Mouse (Mus musculus) midbrain, postnatal 0 days (tissue): ENCODE measurements at regions not wholly inside any gene's neighbourhood (a gene's known extent, or its start where the extent isn't known, plus 50 kb on each side); places are given as distances from the start of the nearest gene placed in this dataset.

Experiments
- ATAC-seq: fragments of 200-750 bp; cut with Nextera tagmentation; 2 replicates; pipeline ENCODE4 v1.8.0; 2017; ENCODE audit warnings: moderate number of reproducible peaks, mild to moderate bottlenecking, moderate TSS enrichment, moderate library complexity; ENCODE audit not compliant: low FRiP score
- DNase-seq: peaks from one replicate; pipeline ENCODE4 v3.0.0-alpha.2; 2015; ENCODE audit warnings: low spot score
- H3K27ac ChIP-seq: fragments of 300-500 bp; sonication (generic); 2 replicates; pipeline ENCODE4 v1.5.1; 2014; ENCODE audit warnings: low read depth, mild to moderate bottlenecking, low read length, mixed read lengths
- H3K27me3 ChIP-seq: fragments of 300-500 bp; sonication (generic); 2 replicates; pipeline ENCODE4 v1.6.1; 2014; ENCODE audit warnings: low read length, control low read depth, mixed read lengths; ENCODE audit not compliant: insufficient read depth
- H3K36me3 ChIP-seq: fragments of 300-500 bp; sonication (generic); 2 replicates; pipeline ENCODE4 v1.6.1; 2014; ENCODE audit warnings: low read length, control low read depth, mixed read lengths; ENCODE audit not compliant: insufficient read depth
- H3K4me1 ChIP-seq: fragments of 300-500 bp; sonication (generic); 2 replicates; pipeline ENCODE4 v1.6.1; 2014; ENCODE audit warnings: mild to moderate bottlenecking, control low read depth, antibody characterized with exemption, low read length, mixed read lengths; ENCODE audit not compliant: insufficient read depth
- H3K4me2 ChIP-seq: fragments of 300-500 bp; sonication (generic); 2 replicates; pipeline ENCODE4 v1.6.1; 2014; ENCODE audit warnings: low read depth, mild to moderate bottlenecking, low read length, mixed read lengths; ENCODE audit not compliant: poor library complexity, severe bottlenecking
- H3K4me3 ChIP-seq: fragments of 300-500 bp; sonication (generic); 2 replicates; pipeline ENCODE4 v1.5.1; 2014; ENCODE audit warnings: low read depth, mild to moderate bottlenecking, low read length, moderate library complexity
- H3K9ac ChIP-seq: fragments of 300-500 bp; sonication (generic); replicated peaks from 2 replicates; pipeline ENCODE4 v1.6.1; 2014; ENCODE audit warnings: mild to moderate bottlenecking, low read length, moderate library complexity, mixed read lengths; ENCODE audit not compliant: poor library complexity, severe bottlenecking
- H3K9me3 ChIP-seq: fragments of 300-500 bp; sonication (generic); 2 replicates; pipeline ENCODE4 v1.6.1; 2016; ENCODE audit warnings: low read length, control low read depth
- CTCF ChIP-seq: IDR thresholded peaks from 2 replicates; pipeline ENCODE4 v1.5.1; 2016; ENCODE audit warnings: antibody characterized with exemption, mild to moderate bottlenecking
- WGBS: fragments of 180-500 bp; shearing (Covaris S2); extraction: QIAGEN DNeasy Blood & Tissue Kit; methylation state at CpG from one replicate; pipeline ENCODE4 v1.1.7; 2014; 5-methylcytosine and 5-hydroxymethylcytosine counted together

- DNase-seq, result peak; percentile 26
Measured at GRCm38 (mm10) chr13:53592755-53593154, 119.9 kb upstream of the Msx2 start.

GRCm38 (mm10) chr13:53586771-53587170, 113.9 kb upstream of the Msx2 start:
- 61% methylated on average over 4 of the region's 4 CpGs for WGBS
- Histone ChIP-seq H3K27me3 (no peaks in the 10 kb centered on the region), H3K9me3 (no peaks in the 10 kb centered on the region), H3K4me1 (no peaks in the 10 kb centered on the region), H3K9ac (no peak overlapping the region), H3K27ac (no peak overlapping the region), H3K36me3 (no peaks in the 10 kb centered on the region), H3K4me2 (no peak overlapping the region), H3K4me3 (no peak overlapping the region)
- ATAC-seq, result no peak
- no peak for DNase-seq
- no peak for TF ChIP-seq CTCF

More at GRCm38 (mm10) chr13:53592755-53593154, 119.9 kb upstream of the Msx2 start:
- Histone ChIP-seq H3K4me2 (no peak overlapping the region), H3K27ac (no peak overlapping the region), H3K4me1 (no peaks in the 10 kb centered on the region), H3K27me3 (no peaks in the 10 kb centered on the region), H3K9ac (no peak overlapping the region), H3K36me3 (no peaks in the 10 kb centered on the region), H3K9me3 (no peaks in the 10 kb centered on the region), H3K4me3 (no peak overlapping the region)
- peak; percentile 61 for TF ChIP-seq CTCF
- 16% methylated on average over 5 of the region's 5 CpGs for WGBS
- no peak for ATAC-seq

- Histone ChIP-seq H3K27me3 (no peaks in the 10 kb centered on the region), H3K4me2 (no peak overlapping the region), H3K27ac (no peak overlapping the region), H3K9ac (no peak overlapping the region), H3K9me3 (no peaks in the 10 kb centered on the region), H3K36me3 (no peaks in the 10 kb centered on the region), H3K4me3 (no peak overlapping the region), H3K4me1 (no peaks in the 10 kb centered on the region)
- TF ChIP-seq CTCF, result no peak
- DNase-seq (no peak), ATAC-seq (no peak)
- 89% methylated on average over 9 of the region's 9 CpGs for WGBS
Measured at GRCm38 (mm10) chr13:53584504-53585130, 111.7 kb upstream of the Msx2 start.

GRCm38 (mm10) chr13:53553876-53554577, 81.2 kb upstream of the Msx2 start:
- Histone ChIP-seq H3K9ac (no peak overlapping the region), H3K36me3 (no peaks in the 10 kb centered on the region), H3K4me3 (no peak overlapping the region), H3K9me3 (no peaks in the 10 kb centered on the region), H3K27me3 (peaks cover 15% of the 10 kb centered on the region; the same call in 1 of the 2 replicates), H3K4me2 (peak overlapping the region; percentile 27), H3K27ac (no peak overlapping the region), H3K4me1 (peaks cover 3% of the 10 kb centered on the region; the same call in 1 of the 2 replicates)
- TF ChIP-seq CTCF, result no peak
- 8% methylated on average over 18 of the region's 18 CpGs for WGBS
- peak; percentile 63; the same call in 1 of the 2 replicates for ATAC-seq
- DNase-seq, result peak; percentile 39

- H3K4me3 ChIP-seq, result no peak overlapping the region
- no peak for TF ChIP-seq CTCF
- no peak for DNase-seq
- 50% methylated on average over 13 of the region's 13 CpGs for WGBS
- H3K4me1 ChIP-seq, result peaks cover 3% of the 10 kb centered on the region; the same call in 1 of the 2 replicates
- no peak overlapping the region for H3K9ac ChIP-seq
- no peaks in the 10 kb centered on the region for H3K36me3 ChIP-seq
- H3K9me3 ChIP-seq, result no peaks in the 10 kb centered on the region
- H3K4me2 ChIP-seq, result no peak overlapping the region
- ATAC-seq, result no peak
- peaks cover 15% of the 10 kb centered on the region; the same call in 1 of the 2 replicates for H3K27me3 ChIP-seq
- no peak overlapping the region for H3K27ac ChIP-seq
Measured at GRCm38 (mm10) chr13:53553192-53553875, 80.5 kb upstream of the Msx2 start.

- Histone ChIP-seq H3K4me3 (no peak overlapping the region), H3K9ac (no peak overlapping the region), H3K9me3 (no peaks in the 10 kb centered on the region), H3K27ac (no peak overlapping the region), H3K4me2 (no peak overlapping the region), H3K27me3 (peaks cover 5% of the 10 kb centered on the region; the same call in 1 of the 2 replicates), H3K36me3 (no peaks in the 10 kb centered on the region), H3K4me1 (no peaks in the 10 kb centered on the region)
- no peak for TF ChIP-seq CTCF
- WGBS, result 52% methylated on average over 11 of the region's 11 CpGs
- ATAC-seq (no peak), DNase-seq (peak; percentile 17)
Measured at GRCm38 (mm10) chr13:53548396-53548795, 75.5 kb upstream of the Msx2 start.
